Mouse (Mus musculus): ENCODE data around the gene Mroh2a. TPM values are rescaled to one million over a fixed set of nuclear protein-coding genes. Genes with fewer than 3 reads are reported as not detected.

Gene Mroh2a
- polyA plus RNA-seq, 1 experiment from 2014 or later, result 1.6 TPM

DNA sequence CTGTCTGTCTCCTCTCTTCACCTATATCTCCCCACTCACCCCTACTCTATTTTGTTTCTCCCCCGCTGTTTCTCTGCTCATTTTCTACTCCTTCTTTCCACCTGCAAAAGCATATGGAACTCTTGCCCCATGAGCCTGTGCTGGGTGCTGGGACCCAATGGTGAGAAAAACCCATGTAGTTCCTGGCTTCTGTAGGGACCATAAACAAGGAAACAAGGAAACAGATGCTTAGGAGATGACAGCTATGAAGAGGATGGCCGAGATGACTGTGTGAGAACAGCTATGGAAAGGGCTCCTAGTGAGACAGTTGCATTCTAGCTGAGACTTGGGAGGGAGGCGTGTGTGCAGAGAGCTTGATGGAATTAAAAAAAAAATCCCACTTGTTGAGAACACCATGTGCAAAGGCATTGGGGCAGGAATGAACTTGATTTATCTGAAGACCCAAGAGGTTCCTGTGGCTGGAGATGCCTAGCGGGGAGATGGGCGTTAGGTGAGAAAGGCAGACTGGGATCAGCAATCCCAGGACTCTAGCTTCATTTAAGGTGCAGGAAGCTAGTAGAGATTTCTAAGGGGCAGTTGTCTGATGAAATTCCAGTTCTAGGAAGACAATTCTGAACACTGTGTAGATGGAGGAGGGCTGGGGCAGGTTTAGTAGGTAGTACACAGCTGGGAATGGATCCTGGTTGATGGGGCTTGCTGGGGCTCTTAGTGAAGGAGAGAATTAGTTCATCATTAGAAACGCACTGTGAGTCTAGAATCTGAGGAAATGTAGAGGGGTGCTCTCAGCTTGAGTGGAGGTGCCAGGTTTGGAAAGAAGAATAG is 4.4 kb downstream of the Mroh2a start:
- no peaks in the 10 kb centered on the region for H3K36me3 ChIP-seq
- no peak overlapping the region for H3K4me2 ChIP-seq (replicated peaks)
- no peak overlapping the region for H3K9ac ChIP-seq
- peaks cover 98% of the 10 kb centered on the region for H3K9me3 ChIP-seq
- no peaks in the 10 kb centered on the region for H3K27me3 ChIP-seq
- ATAC-seq (ENCODE audit: insufficient number of reproducible peaks, insufficient read depth, low FRiP score, low TSS enrichment), result no peak
- no peak overlapping the region for H3K4me3 ChIP-seq
- no peaks in the 10 kb centered on the region for H3K4me1 ChIP-seq
- 74% methylated on average over 6 of the region's 6 CpGs for WGBS
- no peak overlapping the region for H3K27ac ChIP-seq

DNA sequence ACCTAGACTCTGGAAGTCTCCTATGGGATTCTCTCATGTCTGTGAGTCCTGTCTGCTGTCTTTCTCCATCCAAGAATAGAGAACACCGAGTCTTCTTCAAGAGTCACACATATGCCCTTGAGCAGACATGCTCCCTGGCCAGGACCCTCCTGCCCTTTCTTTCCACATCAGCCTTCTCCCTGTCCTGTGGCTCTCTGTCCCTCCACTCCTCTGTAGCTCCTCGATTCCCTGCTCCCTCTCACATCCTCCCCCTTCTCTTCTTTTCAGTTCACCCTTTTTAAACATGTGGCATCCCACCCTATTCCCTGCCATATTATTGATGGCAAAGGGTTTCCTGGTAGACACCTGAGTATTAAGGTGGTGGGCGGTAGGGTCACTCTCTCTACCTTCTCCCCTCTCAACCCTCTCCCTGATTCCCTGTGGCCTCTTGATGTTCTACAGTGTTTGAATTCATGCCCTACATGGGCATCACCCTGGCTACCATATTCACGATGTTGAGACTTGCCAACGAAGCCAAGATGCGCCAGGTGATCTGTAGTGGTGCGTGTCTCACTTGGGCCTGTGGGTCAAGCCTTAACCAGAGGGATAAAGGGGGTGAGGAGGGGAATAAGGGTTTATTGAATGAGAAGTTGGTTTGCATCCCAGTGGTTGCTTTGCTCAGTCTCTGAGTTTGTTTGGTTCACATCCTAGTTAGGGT is 5.2 kb downstream of the Mroh2a start:
- no peaks in the 10 kb centered on the region for H3K27me3 ChIP-seq
- no peaks in the 10 kb centered on the region for H3K36me3 ChIP-seq
- no peak overlapping the region for H3K4me2 ChIP-seq (replicated peaks)
- peaks cover 96% of the 10 kb centered on the region for H3K9me3 ChIP-seq
- no peaks in the 10 kb centered on the region for H3K4me1 ChIP-seq
- ATAC-seq (ENCODE audit: insufficient number of reproducible peaks, insufficient read depth, low FRiP score, low TSS enrichment), result no peak
- H3K27ac ChIP-seq, result no peak overlapping the region
- 65% methylated on average over 7 of the region's 7 CpGs for WGBS
- no peak overlapping the region for H3K9ac ChIP-seq
- H3K4me3 ChIP-seq, result no peak overlapping the region

DNA sequence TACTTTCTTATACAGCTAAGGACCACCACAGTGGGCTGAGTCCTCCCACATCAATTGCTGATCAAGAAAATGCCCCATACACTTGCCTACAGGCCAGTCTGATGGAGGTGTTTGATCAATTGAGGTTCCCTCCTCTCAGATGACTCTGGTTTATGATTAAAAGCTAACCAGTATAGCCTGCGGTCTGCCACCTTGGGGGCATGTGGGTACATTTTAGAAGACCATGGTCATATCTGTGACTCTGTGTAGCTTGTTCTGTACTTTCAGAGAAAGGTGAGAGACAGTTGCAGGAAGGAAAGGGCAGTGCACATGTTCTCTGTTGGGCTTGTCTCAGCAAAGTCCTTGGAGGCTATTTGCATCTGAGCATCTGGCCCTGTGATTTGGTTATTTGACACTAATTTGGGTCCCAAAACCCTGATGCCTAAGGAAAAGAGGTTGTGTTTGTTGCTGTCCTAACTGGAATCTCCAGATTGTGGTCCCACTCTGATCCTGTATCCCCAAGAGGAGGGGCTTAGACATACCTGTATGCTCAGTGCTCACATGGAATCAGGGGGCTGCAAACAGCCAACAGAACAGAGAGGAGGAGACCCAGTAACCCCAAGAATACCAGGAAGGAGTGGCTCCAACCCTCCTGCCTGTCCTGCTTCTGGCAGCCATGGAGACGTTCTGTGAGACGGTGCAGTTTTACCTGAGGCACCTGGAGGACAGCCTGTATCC is 6.0 kb downstream of the Mroh2a start:
- no peak for ATAC-seq (ENCODE audit: insufficient number of reproducible peaks, insufficient read depth, low FRiP score, low TSS enrichment)
- Histone ChIP-seq H3K4me2 (replicated peaks) (no peak overlapping the region), H3K27me3 (no peaks in the 10 kb centered on the region), H3K4me1 (no peaks in the 10 kb centered on the region), H3K9me3 (peaks cover 97% of the 10 kb centered on the region), H3K27ac (no peak overlapping the region), H3K4me3 (no peak overlapping the region), H3K9ac (no peak overlapping the region), H3K36me3 (no peaks in the 10 kb centered on the region)
- 55% methylated on average over 3 of the region's 3 CpGs for WGBS

DNA sequence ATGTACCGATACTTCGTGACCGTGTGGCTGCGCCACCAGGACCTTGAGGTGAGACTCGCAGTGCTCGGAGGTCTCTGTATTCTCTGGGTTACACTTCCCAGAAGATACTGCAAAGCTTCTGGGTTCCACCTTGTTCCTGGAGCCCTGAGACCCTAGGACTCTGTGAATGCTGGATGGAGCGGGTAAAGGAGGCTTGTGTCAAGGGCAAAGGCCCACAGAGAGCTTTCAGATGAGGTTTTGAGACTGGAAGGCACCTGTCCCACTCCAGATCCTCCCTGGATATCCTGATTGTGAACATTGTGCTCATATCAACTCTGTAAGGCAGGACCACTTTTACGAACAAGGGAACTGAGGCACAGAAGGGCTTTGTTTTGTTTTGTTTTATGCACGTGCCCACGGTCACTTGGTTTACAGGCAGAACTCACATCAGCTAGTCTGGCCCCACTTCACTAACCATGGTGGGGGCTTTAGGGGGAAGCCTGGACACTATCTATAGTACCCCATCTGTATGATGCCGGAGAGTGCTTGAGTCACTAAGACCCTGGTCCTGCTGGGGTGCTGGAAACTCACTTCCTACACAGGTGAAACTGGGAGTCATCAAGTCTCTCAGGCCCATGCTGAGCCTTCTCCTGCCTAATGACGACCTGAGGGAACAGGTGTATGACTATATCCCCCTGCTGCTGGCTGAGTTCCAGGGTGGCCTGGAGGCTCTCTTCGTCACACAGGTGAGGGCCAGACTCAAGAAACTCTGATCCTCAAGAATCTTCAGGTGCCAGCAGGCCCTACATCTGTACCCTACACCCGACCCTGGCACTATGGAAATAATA is 6.8 kb downstream of the Mroh2a start:
- Histone ChIP-seq H3K4me2 (replicated peaks) (no peak overlapping the region), H3K27ac (no peak overlapping the region), H3K4me1 (no peaks in the 10 kb centered on the region), H3K27me3 (no peaks in the 10 kb centered on the region), H3K9me3 (peaks cover 97% of the 10 kb centered on the region), H3K4me3 (no peak overlapping the region), H3K9ac (no peak overlapping the region), H3K36me3 (no peaks in the 10 kb centered on the region)
- no peak for ATAC-seq (ENCODE audit: insufficient number of reproducible peaks, insufficient read depth, low FRiP score, low TSS enrichment)
- 68% methylated on average over 14 of the region's 14 CpGs for WGBS

DNA sequence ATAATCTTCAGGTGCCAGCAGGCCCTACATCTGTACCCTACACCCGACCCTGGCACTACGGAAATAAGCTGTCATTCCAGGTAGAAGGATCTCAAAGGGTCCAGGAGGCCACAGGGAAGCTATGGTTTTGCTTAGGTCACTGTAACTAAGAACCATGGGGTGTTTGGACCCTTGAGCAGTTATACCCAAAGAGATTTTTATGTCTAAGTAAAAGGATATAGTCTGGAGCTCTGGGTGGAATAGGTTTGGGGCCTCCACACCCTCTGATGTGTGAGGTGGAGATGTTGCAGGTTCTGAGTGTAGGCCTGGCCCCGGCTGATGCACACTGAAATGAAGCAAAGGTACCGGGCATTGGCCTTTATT is 7.4 kb downstream of the Mroh2a start:
- no peaks in the 10 kb centered on the region for H3K4me1 ChIP-seq
- no peak overlapping the region for H3K4me2 ChIP-seq (replicated peaks)
- no peaks in the 10 kb centered on the region for H3K27me3 ChIP-seq
- H3K36me3 ChIP-seq, result no peaks in the 10 kb centered on the region
- 66% methylated on average over 4 of the region's 4 CpGs for WGBS
- no peak for ATAC-seq (ENCODE audit: insufficient number of reproducible peaks, insufficient read depth, low FRiP score, low TSS enrichment)
- H3K9ac ChIP-seq, result no peak overlapping the region
- H3K9me3 ChIP-seq, result peaks cover 97% of the 10 kb centered on the region
- no peak overlapping the region for H3K27ac ChIP-seq
- no peak overlapping the region for H3K4me3 ChIP-seq

DNA sequence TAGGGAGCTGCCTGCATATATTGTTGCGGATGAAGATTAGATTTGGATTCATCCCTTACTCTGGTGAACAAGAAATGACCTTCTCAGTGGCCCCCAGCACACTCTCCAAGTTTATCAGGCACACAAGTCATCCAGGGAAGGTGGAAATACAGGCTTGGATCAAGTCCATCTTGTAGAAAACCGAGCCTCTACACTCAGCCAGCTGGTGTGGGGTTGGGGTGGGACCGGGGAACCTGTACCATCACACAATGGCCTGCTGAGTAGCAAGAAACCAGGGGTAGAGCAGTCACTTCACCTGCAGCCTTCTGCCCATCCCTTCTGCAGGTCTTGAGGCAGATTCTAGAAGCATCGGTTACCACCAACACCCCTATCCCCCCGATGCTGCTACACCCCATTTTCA is 7.9 kb downstream of the Mroh2a start:
- WGBS, result 46% methylated on average over 5 of the region's 5 CpGs
- H3K36me3 ChIP-seq, result no peaks in the 10 kb centered on the region
- ATAC-seq (ENCODE audit: insufficient number of reproducible peaks, insufficient read depth, low FRiP score, low TSS enrichment), result no peak

DNA sequence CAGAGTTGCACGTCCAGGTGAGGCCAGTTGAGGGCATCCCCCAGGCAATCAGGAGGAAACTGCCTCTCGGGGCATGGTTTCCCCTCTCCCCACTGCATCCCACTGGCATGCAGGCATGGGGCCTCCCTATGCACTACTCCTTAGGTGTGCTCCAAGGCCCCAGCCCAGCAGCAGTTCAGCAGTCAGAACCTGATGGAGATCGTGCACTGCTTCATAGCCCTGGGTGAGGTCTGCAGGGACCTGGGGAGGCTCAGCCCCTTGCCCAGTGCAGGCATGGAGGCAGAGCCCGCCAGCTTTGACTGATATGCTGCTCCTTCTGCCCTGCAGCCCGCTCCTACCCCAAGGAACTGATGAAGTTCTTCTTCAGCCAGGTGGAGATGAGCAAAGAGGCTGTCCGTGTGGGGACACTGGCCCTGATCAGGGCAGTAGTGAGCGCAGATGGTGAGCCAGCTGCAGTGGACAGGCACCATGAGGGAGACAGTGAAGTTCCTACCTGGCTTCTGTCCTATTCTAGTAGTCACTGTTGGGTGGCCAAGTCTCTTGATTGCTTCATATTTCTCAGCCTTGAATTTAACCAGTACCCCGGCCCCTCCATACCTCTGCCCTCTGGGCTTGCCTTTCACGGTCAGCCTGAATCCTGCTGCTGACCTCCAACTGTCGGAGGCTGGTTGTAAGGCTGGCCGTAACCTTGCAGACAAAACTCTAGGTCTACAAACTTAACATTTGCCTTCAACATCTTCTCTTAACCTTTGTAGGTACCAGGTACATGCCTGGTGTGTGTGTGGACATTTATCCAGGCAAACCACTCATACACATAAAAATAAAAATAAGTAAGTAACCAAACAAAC is 8.5 kb downstream of the Mroh2a start:
- no peak overlapping the region for H3K4me3 ChIP-seq

More for the DNA sequence above, 7.9 kb downstream of the Mroh2a start:
- Histone ChIP-seq H3K27ac (no peak overlapping the region), H3K4me2 (replicated peaks) (no peak overlapping the region), H3K27me3 (no peaks in the 10 kb centered on the region), H3K4me1 (no peaks in the 10 kb centered on the region), H3K4me3 (no peak overlapping the region), H3K9ac (no peak overlapping the region), H3K9me3 (peaks cover 97% of the 10 kb centered on the region)

DNA sequence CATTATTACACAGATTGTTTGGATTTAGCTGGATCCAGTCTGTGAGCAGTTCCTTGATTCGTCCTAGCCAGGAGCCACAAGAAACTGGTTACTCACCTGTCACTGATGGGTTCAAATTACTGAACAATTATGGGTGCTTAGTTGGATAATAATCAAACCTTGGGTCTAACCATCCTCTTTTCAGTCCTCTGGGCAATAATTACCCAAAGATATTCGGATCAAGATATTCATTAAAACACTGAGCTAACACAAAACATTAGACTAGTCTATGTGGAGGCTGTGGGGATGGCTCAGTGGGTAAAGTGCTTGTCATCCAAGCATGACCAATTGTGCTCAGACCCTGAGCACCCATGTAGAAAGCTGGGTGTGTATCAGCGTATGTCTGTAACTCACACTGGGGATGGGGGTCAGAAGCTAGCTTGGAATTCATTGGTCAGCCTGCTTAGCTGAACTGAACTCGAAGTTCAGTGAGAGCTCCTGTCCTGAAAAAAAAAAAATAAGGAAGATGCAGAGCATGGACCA is 9.2 kb downstream of the Mroh2a start:
- H3K27ac ChIP-seq, result no peak overlapping the region
- peaks cover 97% of the 10 kb centered on the region for H3K9me3 ChIP-seq
- ATAC-seq (ENCODE audit: insufficient number of reproducible peaks, insufficient read depth, low FRiP score, low TSS enrichment), result no peak
- H3K4me3 ChIP-seq, result no peak overlapping the region
- 62% methylated on average over 4 of the region's 4 CpGs for WGBS
- no peaks in the 10 kb centered on the region for H3K4me1 ChIP-seq
- H3K9ac ChIP-seq, result no peak overlapping the region
- no peaks in the 10 kb centered on the region for H3K36me3 ChIP-seq
- H3K4me2 ChIP-seq (replicated peaks), result no peak overlapping the region
- no peaks in the 10 kb centered on the region for H3K27me3 ChIP-seq

More for the DNA sequence above, 8.5 kb downstream of the Mroh2a start:
- 62% methylated on average over 11 of the region's 11 CpGs for WGBS
- Histone ChIP-seq H3K36me3 (no peaks in the 10 kb centered on the region), H3K4me2 (replicated peaks) (no peak overlapping the region), H3K9me3 (peaks cover 97% of the 10 kb centered on the region), H3K9ac (no peak overlapping the region), H3K27ac (no peak overlapping the region), H3K4me1 (no peaks in the 10 kb centered on the region), H3K27me3 (no peaks in the 10 kb centered on the region)
- 0 out of 2 replicates have a peak, but pooled peaks have one; percentile 4 for ATAC-seq (ENCODE audit: insufficient number of reproducible peaks, insufficient read depth, low FRiP score, low TSS enrichment)

DNA sequence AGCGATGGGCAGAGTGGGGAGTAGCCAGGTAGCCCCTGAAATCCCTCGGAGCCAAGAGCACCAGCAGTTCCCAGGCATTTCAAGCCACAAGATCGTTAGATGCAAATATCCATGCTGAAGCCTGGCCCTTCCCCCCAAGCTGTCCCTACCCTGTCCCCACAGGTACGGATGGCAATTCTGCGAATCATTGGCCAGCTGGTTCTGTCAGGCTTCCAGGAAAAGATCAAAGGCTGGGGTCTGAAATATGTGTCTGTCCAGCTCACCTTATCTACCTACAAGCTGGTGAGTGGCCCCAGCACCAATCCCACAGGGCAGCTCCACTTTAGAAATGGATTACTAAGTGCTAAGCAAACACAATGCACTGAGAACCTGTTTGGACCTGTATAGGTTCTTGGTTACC is 10.5 kb downstream of the Mroh2a start:
- no peak overlapping the region for H3K9ac ChIP-seq
- ATAC-seq (ENCODE audit: insufficient number of reproducible peaks, insufficient read depth, low FRiP score, low TSS enrichment), result no peak
- H3K4me2 ChIP-seq (replicated peaks), result no peak overlapping the region
- H3K36me3 ChIP-seq, result no peaks in the 10 kb centered on the region
- 81% methylated on average over 5 of the region's 5 CpGs for WGBS
- no peaks in the 10 kb centered on the region for H3K27me3 ChIP-seq
- H3K27ac ChIP-seq, result no peak overlapping the region
- peaks cover 90% of the 10 kb centered on the region for H3K9me3 ChIP-seq
- no peaks in the 10 kb centered on the region for H3K4me1 ChIP-seq
- no peak overlapping the region for H3K4me3 ChIP-seq

DNA sequence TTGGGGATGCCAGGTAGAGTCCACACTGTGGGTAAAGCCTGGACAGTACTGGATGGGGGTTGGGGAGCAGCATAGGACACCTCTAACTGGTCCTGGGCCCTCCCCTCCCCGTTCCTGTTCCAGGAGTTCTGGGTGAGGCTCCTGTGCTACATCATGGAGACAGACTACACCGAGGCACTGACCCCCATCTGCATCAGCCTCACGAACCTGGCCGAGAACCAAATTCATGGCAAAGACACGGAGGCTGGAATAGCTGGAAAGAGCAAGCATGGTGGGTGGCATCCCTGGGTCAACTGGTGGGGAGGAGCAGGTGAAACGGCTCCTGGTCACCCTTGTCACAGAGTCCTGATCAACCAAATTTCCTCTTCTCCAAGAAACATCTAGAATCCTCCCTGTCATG is 12.0 kb downstream of the Mroh2a start:
- Histone ChIP-seq H3K4me1 (no peaks in the 10 kb centered on the region), H3K4me2 (replicated peaks) (no peak overlapping the region), H3K27ac (no peak overlapping the region), H3K9ac (no peak overlapping the region), H3K36me3 (no peaks in the 10 kb centered on the region), H3K4me3 (no peak overlapping the region), H3K9me3 (peaks cover 88% of the 10 kb centered on the region), H3K27me3 (no peaks in the 10 kb centered on the region)
- WGBS, result 78% methylated on average over 6 of the region's 6 CpGs
- ATAC-seq (ENCODE audit: insufficient number of reproducible peaks, insufficient read depth, low FRiP score, low TSS enrichment), result peak; percentile 23; the same call in 1 of the 2 replicates

Measured in embryonic facial prominence, embryonic 12.5 days (tissue).